Mouse (Mus musculus) small intestine, adult 2 months (tissue): ENCODE results near the gene Abhd16b.

ENCODE experiments used
- CTCF ChIP-seq: fragments of 200-500 bp; IDR thresholded peaks from 2 replicates; pipeline ENCODE4 v1.5.1; 2012; ENCODE audit warnings: low read depth, mild to moderate bottlenecking, control low read depth, inconsistent platforms, low read length, moderate library complexity, mixed read lengths; ENCODE audit not compliant: insufficient replicate concordance, insufficient read length; ENCODE audit errors: extremely low read depth
- POLR2A ChIP-seq: fragments of 200-500 bp; IDR thresholded peaks from 2 replicates; pipeline ENCODE4 v1.6.1; 2012; ENCODE audit warnings: low read depth, mild to moderate bottlenecking, control low read depth, inconsistent platforms, low read length, moderate library complexity

GRCm38 (mm10) chr2:181462604-181463003 lies 30.4 kb upstream of the Abhd16b start:
- TF ChIP-seq CTCF, result no peak
- no peak for TF ChIP-seq POLR2A
